Mouse (Mus musculus) lung, embryonic 14.5 days (tissue): Measurements from ENCODE around the gene Psap. TPM values are rescaled to one million over a fixed set of nuclear protein-coding genes. Genes with fewer than 3 reads are reported as not detected.

ENCODE experiments used
- ATAC-seq: fragments of 200-750 bp; cut with Nextera tagmentation; 2 replicates; pipeline ENCODE4 v1.8.0; 2017; ENCODE audit warnings: mild to moderate bottlenecking, moderate TSS enrichment, moderate library complexity; ENCODE audit not compliant: insufficient read depth
- DNase-seq: peaks from one replicate; pipeline ENCODE4 v3.0.0-alpha.2; 2015
- H3K27ac ChIP-seq: fragments of 300-500 bp; sonication (generic); 2 replicates; pipeline ENCODE4 v1.5.1; 2014; ENCODE audit warnings: low read depth, mild to moderate bottlenecking, moderate library complexity
- H3K27me3 ChIP-seq: fragments of 300-500 bp; sonication (generic); 2 replicates; pipeline ENCODE4 v1.6.1; 2014; ENCODE audit warnings: low read length, control low read depth; ENCODE audit not compliant: insufficient read depth
- H3K36me3 ChIP-seq: fragments of 300-500 bp; sonication (generic); 2 replicates; pipeline ENCODE4 v1.6.1; 2014; ENCODE audit warnings: control low read depth; ENCODE audit not compliant: insufficient read depth
- H3K4me1 ChIP-seq: fragments of 300-500 bp; sonication (generic); 2 replicates; pipeline ENCODE4 v1.6.1; 2014; ENCODE audit warnings: antibody characterized with exemption, control low read depth; ENCODE audit not compliant: insufficient read depth
- H3K4me2 ChIP-seq: fragments of 300-500 bp; sonication (generic); 2 replicates; pipeline ENCODE4 v1.6.1; 2014; ENCODE audit warnings: mild to moderate bottlenecking
- H3K4me3 ChIP-seq: fragments of 300-500 bp; sonication (generic); 2 replicates; pipeline ENCODE4 v1.5.1; 2014; ENCODE audit warnings: low read depth, low read length
- H3K9ac ChIP-seq: fragments of 300-500 bp; sonication (generic); 2 replicates; pipeline ENCODE4 v1.6.1; 2014
- H3K9me3 ChIP-seq: fragments of 300-500 bp; sonication (generic); 2 replicates; pipeline ENCODE4 v1.6.1; 2016; ENCODE audit warnings: low read depth, low read length, control low read depth
- CTCF ChIP-seq: IDR thresholded peaks from 2 replicates; pipeline ENCODE4 v1.5.1; 2016; ENCODE audit warnings: antibody characterized with exemption, low read depth
- WGBS: fragments of 180-500 bp; shearing (Covaris S2); extraction: QIAGEN DNeasy Blood & Tissue Kit; methylation state at CpG from one replicate; pipeline ENCODE4 v1.1.7; 2014; 5-methylcytosine and 5-hydroxymethylcytosine counted together
- polyA plus RNA-seq: library from polyadenylated mRNA; unstranded; fragments of >200 nt; fragmentation: Nextera tagmentation; extraction: Ambion mirVana; gene quantifications from 2 replicates; pipeline ENCODE4 v1.2.1, GENCODE M21; 2014

Gene Psap
- polyA plus RNA-seq, 1 experiment from 2014 or later: 73.5 TPM

DNA sequence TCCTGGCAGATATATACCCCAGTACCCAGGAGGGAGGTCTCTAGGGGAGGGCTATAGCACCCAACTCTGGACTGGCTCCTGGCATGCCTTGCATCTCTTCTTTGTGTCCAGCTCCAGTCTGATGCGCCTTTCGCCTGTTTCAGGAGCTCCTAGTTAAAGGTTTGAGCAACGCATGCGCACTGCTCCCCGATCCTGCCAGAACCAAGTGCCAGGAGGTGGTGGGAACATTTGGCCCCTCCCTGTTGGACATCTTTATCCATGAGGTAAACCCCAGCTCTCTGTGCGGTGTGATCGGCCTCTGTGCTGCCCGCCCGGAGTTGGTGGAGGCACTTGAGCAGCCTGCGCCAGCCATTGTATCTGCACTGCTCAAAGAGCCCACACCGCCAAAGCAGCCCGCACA is 22.2 kb downstream of the Psap start:
- no peaks in the 10 kb centered on the region for H3K9me3 ChIP-seq
- TF ChIP-seq CTCF: no peak
- WGBS: 96% methylated on average over 12 of the region's 12 CpGs
- no peaks in the 10 kb centered on the region for H3K27me3 ChIP-seq
- H3K4me1 ChIP-seq: no peaks in the 10 kb centered on the region
- DNase-seq (no peak), ATAC-seq (no peak)
- no peak overlapping the region for H3K4me3 ChIP-seq
- no peak overlapping the region for H3K27ac ChIP-seq
- H3K9ac ChIP-seq: no peak overlapping the region
- H3K4me2 ChIP-seq: no peak overlapping the region
- peaks cover 72% of the 10 kb centered on the region for H3K36me3 ChIP-seq

DNA sequence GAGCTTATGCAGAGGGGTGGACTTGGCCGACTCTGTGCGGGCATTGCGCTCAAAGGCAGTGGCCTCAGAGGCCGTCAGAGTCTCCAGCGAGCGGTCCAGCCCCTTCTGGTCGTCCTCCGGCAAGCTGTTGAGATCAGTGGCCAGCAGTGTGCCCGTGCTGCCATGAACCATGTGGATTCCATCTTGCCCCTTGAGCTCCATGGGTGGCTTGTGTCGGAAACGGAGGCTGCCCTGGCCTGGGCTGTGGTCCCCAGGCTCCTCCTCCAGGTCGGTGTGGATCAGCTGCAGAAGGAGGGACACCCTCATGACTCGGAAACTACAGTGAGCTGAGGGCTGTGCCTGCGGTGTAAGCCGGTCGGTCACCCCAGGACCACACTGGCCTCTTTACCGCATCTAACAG is 26.0 kb downstream of the Psap start:
- ATAC-seq (no peak), DNase-seq (no peak)
- Histone ChIP-seq H3K36me3 (peaks cover 41% of the 10 kb centered on the region), H3K9ac (no peak overlapping the region), H3K27ac (no peak overlapping the region), H3K4me1 (no peaks in the 10 kb centered on the region), H3K9me3 (no peaks in the 10 kb centered on the region), H3K4me2 (no peak overlapping the region), H3K27me3 (no peaks in the 10 kb centered on the region), H3K4me3 (no peak overlapping the region)
- no peak for TF ChIP-seq CTCF
- WGBS: 83% methylated on average over 17 of the region's 17 CpGs

DNA sequence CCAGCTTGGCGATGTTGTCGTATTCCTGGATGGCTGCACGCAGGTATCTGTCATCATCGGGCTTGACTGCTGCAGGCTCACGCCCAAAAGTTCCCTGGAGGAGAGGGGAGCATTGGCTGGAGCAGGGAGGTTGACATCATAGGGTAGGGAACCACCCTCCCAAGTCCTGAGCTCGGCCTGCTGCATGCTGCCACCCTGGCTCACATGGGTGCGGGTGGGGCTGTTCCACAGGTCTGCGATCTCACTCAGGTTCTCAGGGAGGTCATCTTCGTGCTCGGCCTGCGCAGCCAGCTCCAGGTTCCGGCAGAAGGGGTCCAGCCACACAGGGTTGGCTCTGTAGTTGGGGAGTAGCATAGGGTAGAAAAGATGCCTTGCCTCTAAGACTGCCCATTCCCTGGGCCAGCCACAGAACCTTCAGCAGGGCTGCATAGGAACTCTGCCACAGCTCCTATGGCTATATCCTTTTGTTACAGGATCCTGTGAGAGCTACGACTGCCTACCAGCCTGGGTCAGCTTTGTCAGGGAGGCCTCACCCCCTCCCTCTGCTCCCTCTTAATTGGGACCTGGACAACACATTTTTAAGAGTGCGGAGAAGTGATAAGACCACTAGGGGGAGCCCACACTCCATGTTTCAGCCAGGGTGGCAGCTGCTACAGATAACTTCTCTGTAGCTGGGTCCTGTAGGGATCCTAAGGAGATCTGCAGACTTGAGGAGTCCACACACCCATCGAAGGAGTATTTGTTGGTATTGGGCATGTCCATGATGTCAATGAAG is 27.6 kb downstream of the Psap start:
- peak; percentile 94 for DNase-seq
- Histone ChIP-seq H3K4me3 (no peak overlapping the region), H3K9ac (no peak overlapping the region), H3K27ac (no peak overlapping the region), H3K27me3 (no peaks in the 10 kb centered on the region), H3K4me1 (no peaks in the 10 kb centered on the region), H3K36me3 (peaks cover 24% of the 10 kb centered on the region), H3K9me3 (no peaks in the 10 kb centered on the region), H3K4me2 (no peak overlapping the region)
- peak; percentile 84 for ATAC-seq
- peak; percentile 96 for TF ChIP-seq CTCF
- 61% methylated on average over 15 of the region's 15 CpGs for WGBS

DNA sequence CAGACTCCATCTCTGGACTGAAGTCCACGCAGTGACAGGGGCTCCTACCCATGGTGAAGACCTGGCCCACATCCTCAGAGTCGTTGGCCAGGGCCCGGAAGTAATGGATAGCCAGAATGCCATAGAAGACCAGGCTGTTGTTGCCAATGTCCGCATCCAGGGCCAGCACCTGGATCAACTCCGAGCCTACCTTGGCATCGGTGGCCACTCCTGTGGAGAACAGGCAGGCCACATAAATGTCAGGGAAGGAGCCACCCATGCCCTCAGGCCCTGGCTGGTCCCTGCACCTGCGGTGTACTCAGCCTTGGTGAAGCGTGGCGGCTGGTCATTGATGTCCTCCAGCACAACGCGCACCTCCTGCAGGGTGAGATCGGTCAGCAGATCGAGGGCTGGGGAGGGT is 33.2 kb downstream of the Psap start:
- Histone ChIP-seq H3K27ac (no peak overlapping the region), H3K9me3 (no peaks in the 10 kb centered on the region), H3K27me3 (no peaks in the 10 kb centered on the region), H3K36me3 (no peaks in the 10 kb centered on the region), H3K4me2 (no peak overlapping the region), H3K9ac (no peak overlapping the region), H3K4me1 (no peaks in the 10 kb centered on the region), H3K4me3 (no peak overlapping the region)
- ATAC-seq (no peak), DNase-seq (no peak)
- TF ChIP-seq CTCF: no peak
- WGBS: 92% methylated on average over 13 of the region's 13 CpGs

DNA sequence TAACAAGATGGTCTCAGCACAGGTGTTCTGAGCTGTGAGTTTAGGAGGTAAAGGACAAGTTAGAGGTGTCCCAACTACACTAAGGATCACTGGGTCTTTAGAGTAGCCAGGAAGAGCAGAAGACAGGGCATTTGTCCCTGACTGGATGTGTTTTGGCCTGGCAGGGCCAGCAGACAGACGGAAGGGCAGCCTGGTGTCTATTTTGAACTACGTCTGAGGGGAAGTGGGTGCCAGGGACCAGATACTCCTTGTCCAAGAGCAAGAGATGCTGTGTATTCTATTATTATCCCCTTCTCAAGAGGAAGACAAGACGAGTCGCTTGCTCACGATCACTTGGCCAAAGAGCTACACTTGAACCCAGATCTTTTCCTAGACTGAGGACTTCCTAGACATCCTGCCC is 36.2 kb downstream of the Psap start:
- no peak for TF ChIP-seq CTCF
- H3K4me1 ChIP-seq: no peaks in the 10 kb centered on the region
- H3K27ac ChIP-seq: no peak overlapping the region
- no peak for DNase-seq
- H3K4me2 ChIP-seq: no peak overlapping the region
- H3K4me3 ChIP-seq: no peak overlapping the region
- no peaks in the 10 kb centered on the region for H3K36me3 ChIP-seq
- no peak overlapping the region for H3K9ac ChIP-seq
- no peak for ATAC-seq
- H3K27me3 ChIP-seq: no peaks in the 10 kb centered on the region
- 88% methylated on average over 5 of the region's 5 CpGs for WGBS
- H3K9me3 ChIP-seq: no peaks in the 10 kb centered on the region

DNA sequence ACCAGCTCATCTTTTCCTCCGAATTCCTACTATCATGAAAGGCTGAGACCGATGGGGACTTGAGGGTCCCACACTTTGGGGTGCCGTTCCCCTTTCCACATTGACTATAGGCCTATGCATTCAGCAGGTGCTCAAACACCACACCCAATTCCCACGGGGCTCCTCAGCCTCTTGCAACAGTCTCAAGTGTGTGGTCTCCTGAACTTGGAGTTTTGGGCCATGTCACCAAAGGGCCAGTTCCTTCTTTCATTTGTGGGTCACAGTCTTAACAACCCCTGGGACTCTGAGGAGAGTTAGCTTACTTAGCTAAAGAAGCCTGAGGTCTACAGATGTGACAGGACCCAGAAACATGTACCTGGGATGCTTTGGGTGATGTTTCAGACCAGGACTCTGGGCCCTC is 38.7 kb downstream of the Psap start:
- H3K9ac ChIP-seq: no peak overlapping the region
- no peaks in the 10 kb centered on the region for H3K9me3 ChIP-seq
- no peaks in the 10 kb centered on the region for H3K27me3 ChIP-seq
- no peak overlapping the region for H3K4me2 ChIP-seq
- ATAC-seq: no peak
- H3K36me3 ChIP-seq: no peaks in the 10 kb centered on the region
- no peaks in the 10 kb centered on the region for H3K4me1 ChIP-seq
- no peak overlapping the region for H3K27ac ChIP-seq
- no peak overlapping the region for H3K4me3 ChIP-seq
- no peak for TF ChIP-seq CTCF
- 82% methylated on average over 4 of the region's 4 CpGs for WGBS
- DNase-seq: no peak

DNA sequence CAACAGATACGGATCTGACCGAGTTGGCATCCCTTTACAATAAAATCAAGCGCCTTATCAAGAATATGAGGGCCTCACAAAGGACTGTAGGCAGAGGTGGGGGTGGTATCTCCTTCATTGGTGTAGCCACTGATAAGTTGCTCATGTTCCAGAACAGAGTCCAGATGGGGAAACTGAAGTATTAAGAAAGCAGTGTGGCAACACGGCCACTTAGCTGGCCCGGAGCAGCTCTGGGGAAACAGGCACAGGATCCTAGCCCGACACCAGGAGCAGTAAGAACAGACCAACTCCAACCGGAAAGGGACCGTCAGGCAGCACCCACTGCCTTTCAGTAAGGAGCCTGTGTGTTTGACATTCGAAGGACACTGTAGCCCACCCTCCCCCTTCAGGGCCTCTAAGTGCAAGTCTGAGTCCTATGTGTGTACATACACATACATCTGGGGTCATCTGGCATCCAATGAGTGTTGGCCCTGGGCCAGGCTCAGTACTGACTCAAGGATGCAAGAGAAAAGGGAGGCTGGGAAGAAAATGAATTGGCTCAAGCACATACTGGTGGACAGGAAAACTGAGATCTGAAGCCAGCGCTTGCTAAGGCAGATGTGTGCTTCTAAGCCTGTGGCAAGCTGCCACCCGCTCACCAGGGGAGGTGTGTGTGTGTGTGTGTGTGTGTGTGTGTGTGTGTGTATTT is 51.7 kb downstream of the Psap start:
- 37% methylated on average over 11 of the region's 11 CpGs for WGBS
- H3K4me3 ChIP-seq: no peak overlapping the region
- no peaks in the 10 kb centered on the region for H3K36me3 ChIP-seq
- H3K4me2 ChIP-seq: no peak overlapping the region; the same call in 1 of the 2 replicates
- no peak overlapping the region for H3K9ac ChIP-seq
- DNase-seq (peak; percentile 95), ATAC-seq (peak; percentile 92)
- H3K4me1 ChIP-seq: peaks cover 8% of the 10 kb centered on the region
- H3K27me3 ChIP-seq: no peaks in the 10 kb centered on the region
- no peaks in the 10 kb centered on the region for H3K9me3 ChIP-seq
- TF ChIP-seq CTCF: no peak
- peak overlapping the region; percentile 76 for H3K27ac ChIP-seq
